Mouse (Mus musculus) CH12.LX (cell line): ENCODE data around the gene C1ql4.

ENCODE experiments used
- CHD2 ChIP-seq: IDR thresholded peaks from 2 replicates; pipeline ENCODE4 v1.6.1; 2011; ENCODE audit warnings: low read length, improper control_type of control experiment
- CTCF ChIP-seq, 2 experiments: IDR thresholded peaks in 1 of 2; conservative IDR thresholded peaks in 1 of 2; 2 replicates each; pipeline ENCODE4 v1.5.1; 2011 to 2012; ENCODE audit warnings: low read depth in 2 of 2, low read length in 2 of 2, improper control_type of control experiment in 1 of 2, inconsistent platforms in 1 of 2, mild to moderate bottlenecking in 1 of 2, moderate library complexity in 1 of 2
- EP300 ChIP-seq: IDR thresholded peaks from 2 replicates; pipeline ENCODE4 v1.6.1; 2011; ENCODE audit warnings: low read length, improper control_type of control experiment
- KAT2A ChIP-seq: IDR thresholded peaks from 2 replicates; pipeline ENCODE4 v1.6.1; 2012; ENCODE audit warnings: low read length, improper control_type of control experiment, inconsistent platforms; ENCODE audit not compliant: insufficient replicate concordance
- MXI1 ChIP-seq: IDR thresholded peaks from 2 replicates; pipeline ENCODE4 v1.6.1; 2011; ENCODE audit warnings: mild to moderate bottlenecking, low read depth, low read length, improper control_type of control experiment
- MYC ChIP-seq: IDR thresholded peaks from 2 replicates; pipeline ENCODE4 v1.6.1; 2011; ENCODE audit warnings: low read depth, mild to moderate bottlenecking, improper control_type of control experiment, low read length
- NRF1 ChIP-seq: IDR thresholded peaks from 2 replicates; pipeline ENCODE4 v1.6.1; 2014; ENCODE audit warnings: low read depth, mild to moderate bottlenecking, inconsistent platforms, low read length, improper control_type of control experiment, moderate library complexity
- POLR2A ChIP-seq: IDR thresholded peaks from 2 replicates; pipeline ENCODE4 v1.6.1; 2011; ENCODE audit warnings: low read depth, mild to moderate bottlenecking, improper control_type of control experiment, low read length
- POLR2AphosphoS2 ChIP-seq: IDR thresholded peaks from 2 replicates; pipeline ENCODE4 v1.6.1; 2011; ENCODE audit warnings: low read depth, low read length, improper control_type of control experiment
- SIN3A ChIP-seq: IDR thresholded peaks from 2 replicates; pipeline ENCODE4 v1.6.1; 2012; ENCODE audit warnings: low read length, improper control_type of control experiment, inconsistent platforms
- USF1 ChIP-seq: IDR thresholded peaks from 2 replicates; pipeline ENCODE4 v1.6.1; 2014; ENCODE audit warnings: low read depth, mild to moderate bottlenecking, inconsistent platforms, low read length, improper control_type of control experiment

- TF ChIP-seq CTCF (conservative IDR thresholded peaks at IDR 0.05 in 1 of 2, IDR thresholded peaks at IDR 0.05 in 1 of 2; ENCODE audit: low read depth in 2 of 2, low read length in 2 of 2) = no peak
- TF ChIP-seq CHD2 = no peak
- no peak for TF ChIP-seq POLR2A
- TF ChIP-seq NRF1 = no peak
- no peak for TF ChIP-seq MXI1
- no peak for TF ChIP-seq EP300
- no peak for TF ChIP-seq SIN3A
- no peak for TF ChIP-seq USF1
- no peak for TF ChIP-seq MYC
- no peak for TF ChIP-seq POLR2AphosphoS2
- TF ChIP-seq KAT2A = no peak
These were observed 33.2 kb upstream of the C1ql4 start for GRCm38 (mm10) chr15:99120814-99121213.
